17 mouse cellular contexts compared by ENCODE assay signal in genomic region chr10:86173284-86173683, GRCm38 (mm10).
"Had no signal": no experiment of that assay in that cellular context is flagged by ENCODE, and none has a peak within 500 bp of the region (broad histone marks: within the 10 kb centered on the region; RNA-seq: fewer than 3 reads in every experiment).

No protein-coding gene starts in this region.

- H3K36me3 ChIP-seq: liver, embryonic 13.5 days; neural tube, embryonic 12.5 days; neural tube, embryonic 15.5 days; stomach, embryonic 15.5 days had no signal

- ATAC-seq: lung, postnatal 0 days had no signal

- H3K27me3 ChIP-seq: liver, embryonic 13.5 days; neural tube, embryonic 12.5 days; neural tube, embryonic 15.5 days; stomach, embryonic 15.5 days had no signal

- H3K4me3 ChIP-seq: left cerebral cortex, adult 2 months; liver, embryonic 13.5 days; neural tube, embryonic 12.5 days; neural tube, embryonic 15.5 days; stomach, embryonic 15.5 days had no signal

- H3K4me2 ChIP-seq: liver, embryonic 13.5 days; lung, embryonic 14.5 days; midbrain, embryonic 11.5 days; neural tube, embryonic 12.5 days; neural tube, embryonic 15.5 days; stomach, embryonic 15.5 days had no signal

- H3K4me1 ChIP-seq: liver, embryonic 13.5 days; neural tube, embryonic 12.5 days; neural tube, embryonic 15.5 days; stomach, embryonic 15.5 days had no signal

- H3K9me3 ChIP-seq: liver, embryonic 13.5 days; neural tube, embryonic 12.5 days; neural tube, embryonic 15.5 days; stomach, embryonic 15.5 days had no signal

- DNase-seq: kidney, postnatal 25 days; layer of hippocampus, postnatal 36 days; liver, embryonic 13.5 days; lung, embryonic 14.5 days; midbrain, embryonic 14.5 days; retina, postnatal 1 day; right cerebral cortex, postnatal 25 days; spleen, adult 18-20 months; thymus, postnatal 36 days had no signal

- H3K27ac ChIP-seq: kidney, postnatal 0 days; left cerebral cortex, adult 2 months; liver, embryonic 13.5 days; macrophage; neural tube, embryonic 12.5 days; neural tube, embryonic 15.5 days; stomach, embryonic 15.5 days had no signal

- H3K9ac ChIP-seq: liver, embryonic 13.5 days; lung, embryonic 14.5 days; neural tube, embryonic 12.5 days; neural tube, embryonic 15.5 days; stomach, embryonic 15.5 days had no signal
